In genomic region chrX:11935337-11935736, GRCm38 (mm10) we compare ENCODE assay signal across 9 mouse cellular contexts.
DNase-seq lines count a peak whose midpoint lies in the region; ATAC-seq and TF ChIP-seq lines count a peak whose summit lies in the region.
"Had no signal": no experiment of that assay in that cellular context is flagged by ENCODE, and none has a peak within 500 bp of the region (broad histone marks: within the 10 kb centered on the region; RNA-seq: fewer than 3 reads in every experiment).

No protein-coding gene starts in this region.

- no peak overlapping the region for H3K27ac ChIP-seq in limb, embryonic 14.5 days (replicated peaks; ENCODE audit: low read depth, low read length)
- H3K27ac ChIP-seq in limb, embryonic 10.5 days, result no peak overlapping the region
- 0 out of 2 replicates have a peak overlapping the region, but pooled peaks have one; percentile 43 for H3K27ac ChIP-seq in heart, postnatal 0 days (ENCODE audit: low read depth)
- H3K27ac ChIP-seq in liver, postnatal 0 days (ENCODE audit: low read depth), result no peak overlapping the region
- H3K27ac ChIP-seq: limb, embryonic 13.5 days had no signal

- TF ChIP-seq POLR2A in limb, embryonic 14.5 days (IDR thresholded peaks at IDR 0.05; ENCODE audit: borderline replicate concordance, extremely low read depth, insufficient read depth, insufficient read length), result no peak

- TF ChIP-seq CTCF in heart, postnatal 0 days (IDR thresholded peaks at IDR 0.05; ENCODE audit: low read depth), result no peak
- no peak for TF ChIP-seq CTCF in liver, postnatal 0 days (IDR thresholded peaks at IDR 0.05; ENCODE audit: low read depth)

- H3K4me3 ChIP-seq in limb, embryonic 14.5 days (replicated peaks; ENCODE audit: low read length), result no peak overlapping the region
- no peak overlapping the region for H3K4me3 ChIP-seq in limb, embryonic 10.5 days
- no peak overlapping the region for H3K4me3 ChIP-seq in heart, postnatal 0 days (ENCODE audit: low read depth, low read length)
- no peak overlapping the region for H3K4me3 ChIP-seq in liver, postnatal 0 days (ENCODE audit: low read depth, low read length)
- H3K4me3 ChIP-seq: limb, embryonic 13.5 days had no signal

- no peak overlapping the region for H3K9ac ChIP-seq in limb, embryonic 14.5 days (ENCODE audit: low read depth, low read length, severe bottlenecking)
- H3K9ac ChIP-seq in heart, postnatal 0 days (replicated peaks; ENCODE audit: low read depth, low read length), result no peak overlapping the region
- no peak overlapping the region for H3K9ac ChIP-seq in liver, postnatal 0 days (replicated peaks)
- H3K9ac ChIP-seq: limb, embryonic 13.5 days had no signal

- no peaks in the 10 kb centered on the region for H3K36me3 ChIP-seq in limb, embryonic 14.5 days (ENCODE audit: control insufficient read depth, insufficient read depth, low read length)
- H3K36me3 ChIP-seq in limb, embryonic 10.5 days, result no peaks in the 10 kb centered on the region
- H3K36me3 ChIP-seq in heart, postnatal 0 days (replicated peaks; ENCODE audit: control insufficient read depth, insufficient read depth, low read length), result no peaks in the 10 kb centered on the region
- no peaks in the 10 kb centered on the region for H3K36me3 ChIP-seq in liver, postnatal 0 days (replicated peaks; ENCODE audit: insufficient read depth, low read length)
- H3K36me3 ChIP-seq: limb, embryonic 13.5 days had no signal

- no peaks in the 10 kb centered on the region for H3K9me3 ChIP-seq in limb, embryonic 14.5 days (ENCODE audit: control insufficient read depth, low read length)
- no peaks in the 10 kb centered on the region for H3K9me3 ChIP-seq in limb, embryonic 10.5 days (replicated peaks)
- no peaks in the 10 kb centered on the region for H3K9me3 ChIP-seq in heart, postnatal 0 days (replicated peaks; ENCODE audit: control insufficient read depth, low read length)
- H3K9me3 ChIP-seq in liver, postnatal 0 days (ENCODE audit: low read length), result no peaks in the 10 kb centered on the region
- H3K9me3 ChIP-seq: limb, embryonic 13.5 days had no signal

- no peak for ATAC-seq in limb, embryonic 14.5 days (ENCODE audit: low FRiP score, low read depth)
- no peak for ATAC-seq in heart, postnatal 0 days (ENCODE audit: insufficient read depth, low read depth)
- ATAC-seq in liver, postnatal 0 days, result no peak

- no peak for TF ChIP-seq EP300 in heart, postnatal 0 days (IDR thresholded peaks at IDR 0.05; ENCODE audit: low read depth)
- TF ChIP-seq EP300 in liver, postnatal 0 days (IDR thresholded peaks at IDR 0.05; ENCODE audit: low read depth), result no peak

- H3K4me1 ChIP-seq in limb, embryonic 14.5 days (ENCODE audit: control insufficient read depth, insufficient read depth, low read length), result no peaks in the 10 kb centered on the region; the same call in 1 of the 2 replicates
- peaks cover 15% of the 10 kb centered on the region for H3K4me1 ChIP-seq in limb, embryonic 10.5 days
- no peaks in the 10 kb centered on the region for H3K4me1 ChIP-seq in heart, postnatal 0 days (ENCODE audit: control insufficient read depth, insufficient read depth)
- H3K4me1 ChIP-seq in liver, postnatal 0 days (ENCODE audit: insufficient read depth), result no peaks in the 10 kb centered on the region

- H3K27me3 ChIP-seq in limb, embryonic 14.5 days (ENCODE audit: control insufficient read depth, insufficient read depth, low read length), result no peaks in the 10 kb centered on the region
- peaks cover 70% of the 10 kb centered on the region for H3K27me3 ChIP-seq in limb, embryonic 10.5 days (ENCODE audit: low read depth, poor library complexity, severe bottlenecking)
- no peaks in the 10 kb centered on the region for H3K27me3 ChIP-seq in heart, postnatal 0 days (ENCODE audit: control insufficient read depth, insufficient read depth, low read length)
- H3K27me3 ChIP-seq in liver, postnatal 0 days (ENCODE audit: insufficient read depth, low read length), result no peaks in the 10 kb centered on the region

- DNase-seq in adrenal gland, adult (ENCODE audit: inconsistent age in 2 of 2, low spot score in 1 of 2), result peak; percentile 16 to 61
- DNase-seq in adrenal gland, adult 18-20 months (ENCODE audit: low spot score in 2 of 2), result no peak
- DNase-seq in limb, embryonic 14.5 days (ENCODE audit: low spot score), result peak; percentile 77
- no peak for DNase-seq in limb, embryonic 10.5 days (ENCODE audit: low spot score)
- peak; percentile 39 for DNase-seq in heart, postnatal 0 days (ENCODE audit: low spot score)
- DNase-seq in lung, postnatal 14 days, result peak; percentile 67
- DNase-seq in T-cell, adult 2 months (ENCODE audit: low spot score), result no peak
- DNase-seq in liver, postnatal 0 days, result no peak

- WGBS in limb, embryonic 14.5 days, result 23% methylated on average over 5 of the region's 5 CpGs
- WGBS in limb, embryonic 10.5 days, result 60% methylated on average over 5 of the region's 5 CpGs
- 44% methylated on average over 5 of the region's 5 CpGs for WGBS in heart, postnatal 0 days
- 67% methylated on average over 5 of the region's 5 CpGs for WGBS in liver, postnatal 0 days (ENCODE audit: insufficient replicate concordance)

- no peak overlapping the region for H3K4me2 ChIP-seq in limb, embryonic 14.5 days (replicated peaks; ENCODE audit: low read depth, low read length, severe bottlenecking)
- H3K4me2 ChIP-seq in heart, postnatal 0 days (ENCODE audit: low read depth, low read length), result no peak overlapping the region
- no peak overlapping the region for H3K4me2 ChIP-seq in liver, postnatal 0 days (ENCODE audit: low read depth, low read length)
- H3K4me2 ChIP-seq: limb, embryonic 13.5 days had no signal

Comparison
In these comparisons a context has a peak if more than half of its experiments do, and no peak if none do; other contexts are left out.
1. DNase-seq: peak in adrenal gland, adult (2 of 2), limb, embryonic 14.5 days (single experiment), heart, postnatal 0 days (single experiment) and lung, postnatal 14 days (single experiment); none in adrenal gland, adult 18-20 months (0 of 2), limb, embryonic 10.5 days (single experiment), T-cell, adult 2 months (single experiment) and liver, postnatal 0 days (single experiment).